Mouse (Mus musculus) olfactory bulb, adult 2 months (tissue): ENCODE measurements at regions not wholly inside any gene's neighbourhood (a gene's known extent, or its start where the extent isn't known, plus 50 kb on each side); places are given as distances from the start of the nearest gene placed in this dataset.

Experiments
- H3K27ac ChIP-seq: fragments of 200-500 bp; 2 replicates; pipeline ENCODE4 v1.5.1; 2012; ENCODE audit warnings: low read depth, low read length; ENCODE audit not compliant: insufficient read depth
- H3K4me1 ChIP-seq: fragments of 200-500 bp; 2 replicates; pipeline ENCODE4 v1.6.1; 2012; ENCODE audit warnings: low read length; ENCODE audit not compliant: control insufficient read depth, insufficient read depth
- H3K4me3 ChIP-seq: fragments of 200-500 bp; 2 replicates; pipeline ENCODE4 v1.5.1; 2012; ENCODE audit warnings: mild to moderate bottlenecking, low read depth, low read length, moderate library complexity; ENCODE audit not compliant: insufficient read depth
- CTCF ChIP-seq: fragments of 200-500 bp; IDR thresholded peaks from 2 replicates; pipeline ENCODE4 v1.5.1; 2012; ENCODE audit warnings: low read depth, mild to moderate bottlenecking, low read length, moderate library complexity; ENCODE audit not compliant: insufficient read depth
- POLR2A ChIP-seq: fragments of 200-500 bp; IDR thresholded peaks from 2 replicates; pipeline ENCODE4 v1.6.1; 2012; ENCODE audit warnings: mild to moderate bottlenecking, low read depth, low read length, moderate library complexity; ENCODE audit not compliant: insufficient read depth
- WGBS: fragments of 180-500 bp; shearing (Covaris S2); methylation state at CpG from one replicate; pipeline ENCODE4 v1.1.7; 2018; 5-methylcytosine and 5-hydroxymethylcytosine counted together

- no peak for TF ChIP-seq CTCF
- TF ChIP-seq POLR2A, result no peak
- Histone ChIP-seq H3K4me3 (no peak overlapping the region), H3K27ac (0 out of 2 replicates have a peak overlapping the region, but pooled peaks have one; percentile 5), H3K4me1 (no peaks in the 10 kb centered on the region)
- 32% methylated on average over 6 of the region's 6 CpGs for WGBS
Measured at GRCm38 (mm10) chr9:63069919-63070318, 78.8 kb downstream of the Skor1 start.

GRCm38 (mm10) chr9:63067054-63067406, 79.3 kb upstream of the Pias1 start:
- 75% methylated on average over 2 of the region's 2 CpGs for WGBS
- TF ChIP-seq POLR2A (no peak), CTCF (no peak)
- H3K4me3 ChIP-seq, result no peak overlapping the region
- H3K27ac ChIP-seq, result no peak overlapping the region
- H3K4me1 ChIP-seq, result no peaks in the 10 kb centered on the region

GRCm38 (mm10) chr9:63066384-63067053, 78.8 kb upstream of the Pias1 start:
- WGBS, result 86% methylated on average over 10 of the region's 10 CpGs

GRCm38 (mm10) chr9:63063525-63063924, 75.8 kb upstream of the Pias1 start:
- Histone ChIP-seq H3K27ac (no peak overlapping the region), H3K4me3 (no peak overlapping the region), H3K4me1 (peaks cover 11% of the 10 kb centered on the region)
- 97% methylated on average over 2 of the region's 2 CpGs for WGBS
- TF ChIP-seq POLR2A (no peak), CTCF (no peak)

More at GRCm38 (mm10) chr9:63066384-63067053, 78.8 kb upstream of the Pias1 start:
- Histone ChIP-seq H3K27ac (no peak overlapping the region), H3K4me3 (no peak overlapping the region), H3K4me1 (no peaks in the 10 kb centered on the region)
- no peak for TF ChIP-seq CTCF
- TF ChIP-seq POLR2A, result no peak

GRCm38 (mm10) chr9:63060740-63061139, 73.0 kb upstream of the Pias1 start:
- WGBS, result 91% methylated on average over 5 of the region's 5 CpGs

GRCm38 (mm10) chr9:63059234-63059842, 71.6 kb upstream of the Pias1 start:
- Histone ChIP-seq H3K27ac (peak overlapping the region; percentile 93), H3K4me1 (peaks cover 13% of the 10 kb centered on the region), H3K4me3 (peak overlapping the region; percentile 4; the same call in 1 of the 2 replicates)
- TF ChIP-seq POLR2A (no peak), CTCF (no peak)
- 3% methylated on average over 10 of the region's 10 CpGs for WGBS

More at GRCm38 (mm10) chr9:63060740-63061139, 73.0 kb upstream of the Pias1 start:
- Histone ChIP-seq H3K4me3 (no peak overlapping the region), H3K27ac (no peak overlapping the region), H3K4me1 (peaks cover 13% of the 10 kb centered on the region)
- TF ChIP-seq CTCF (no peak), POLR2A (no peak)

GRCm38 (mm10) chr9:63058506-63059233, 70.9 kb upstream of the Pias1 start:
- Histone ChIP-seq H3K4me1 (peaks cover 13% of the 10 kb centered on the region), H3K4me3 (peak overlapping the region; percentile 4; the same call in 1 of the 2 replicates), H3K27ac (peak overlapping the region; percentile 93)
- TF ChIP-seq POLR2A (no peak), CTCF (no peak)
- WGBS, result 32% methylated on average over 16 of the region's 16 CpGs

- Histone ChIP-seq H3K27ac (no peak overlapping the region), H3K4me1 (peaks cover 13% of the 10 kb centered on the region), H3K4me3 (no peak overlapping the region)
- TF ChIP-seq CTCF (no peak), POLR2A (no peak)
- WGBS, result 65% methylated on average over 9 of the region's 9 CpGs
Measured at GRCm38 (mm10) chr9:63056695-63057349, 69.1 kb upstream of the Pias1 start.
